ENCODE assay signal across 29 mouse cellular contexts in the genomic region with DNA sequence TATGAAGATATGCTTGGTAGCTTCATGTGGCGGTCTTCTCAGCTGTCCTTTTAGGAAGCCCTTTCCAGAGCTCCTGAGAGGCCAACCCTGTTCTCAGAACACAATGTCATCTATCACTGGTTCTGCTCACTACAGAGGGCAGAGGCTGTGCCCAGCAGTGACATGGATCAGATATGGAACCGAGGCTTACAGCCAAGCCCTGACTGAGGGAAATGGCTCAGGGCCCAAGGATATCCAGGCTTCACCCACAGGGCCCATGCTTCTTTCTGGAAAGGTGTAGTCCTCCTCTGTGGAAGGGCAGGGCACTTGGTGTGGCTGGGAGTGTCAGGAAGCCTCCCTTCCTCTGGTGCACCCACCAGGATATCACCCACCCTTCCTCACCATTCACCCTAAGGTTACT.
DNase-seq lines count a peak whose midpoint lies in the region; ATAC-seq lines count a peak whose summit lies in the region.
"Had no signal": no experiment of that assay in that cellular context is flagged by ENCODE, and none has a peak within 500 bp of the region (broad histone marks: within the 10 kb centered on the region; RNA-seq: fewer than 3 reads in every experiment).

No protein-coding gene starts in this region.

- H3K36me3 ChIP-seq in heart, embryonic 12.5 days, result no peaks in the 10 kb centered on the region
- H3K36me3 ChIP-seq in forebrain, embryonic 15.5 days, result no peaks in the 10 kb centered on the region
- no peaks in the 10 kb centered on the region for H3K36me3 ChIP-seq in liver, embryonic 12.5 days
- H3K36me3 ChIP-seq: embryonic facial prominence, embryonic 13.5 days; G1E; heart, embryonic 13.5 days; hindbrain, embryonic 10.5 days; limb, embryonic 13.5 days; liver, embryonic 13.5 days; midbrain, embryonic 10.5 days; neural tube, embryonic 15.5 days had no signal

- no peak overlapping the region for H3K4me3 ChIP-seq in heart, embryonic 12.5 days
- H3K4me3 ChIP-seq in forebrain, embryonic 15.5 days, result no peak overlapping the region
- H3K4me3 ChIP-seq in liver, embryonic 12.5 days, result no peak overlapping the region
- H3K4me3 ChIP-seq: embryonic facial prominence, embryonic 13.5 days; erythroblast, embryonic 14.5 days; forebrain, embryonic 13.5 days; heart, embryonic 13.5 days; hindbrain, embryonic 10.5 days; limb, embryonic 13.5 days; liver, embryonic 13.5 days; midbrain, embryonic 10.5 days; neural tube, embryonic 15.5 days had no signal

- no peak overlapping the region for H3K9ac ChIP-seq in heart, embryonic 12.5 days
- no peak overlapping the region for H3K9ac ChIP-seq in forebrain, embryonic 15.5 days (replicated peaks)
- no peak overlapping the region for H3K9ac ChIP-seq in liver, embryonic 12.5 days
- H3K9ac ChIP-seq: embryonic facial prominence, embryonic 13.5 days; forebrain, embryonic 13.5 days; heart, embryonic 13.5 days; limb, embryonic 13.5 days; liver, embryonic 13.5 days; neural tube, embryonic 15.5 days had no signal

- H3K27me3 ChIP-seq in heart, embryonic 12.5 days (replicated peaks), result no peaks in the 10 kb centered on the region
- H3K27me3 ChIP-seq in forebrain, embryonic 15.5 days, result no peaks in the 10 kb centered on the region
- H3K27me3 ChIP-seq in liver, embryonic 12.5 days (replicated peaks), result no peaks in the 10 kb centered on the region; the same call in 1 of the 2 replicates
- H3K27me3 ChIP-seq: embryonic facial prominence, embryonic 13.5 days; forebrain, embryonic 13.5 days; limb, embryonic 13.5 days; liver, embryonic 13.5 days; neural tube, embryonic 15.5 days had no signal

- ATAC-seq in heart, embryonic 12.5 days (ENCODE audit: insufficient number of reproducible peaks, low FRiP score), result no peak
- no peak for ATAC-seq in forebrain, embryonic 15.5 days (replicated peaks)
- no peak for ATAC-seq in liver, embryonic 12.5 days
- ATAC-seq: forebrain, embryonic 13.5 days; hindbrain, postnatal 0 days; intestine, embryonic 16.5 days; Patski had no signal

- intact Hi-C loops in heart, postnatal 10 days (cut with DNase I), result no loop called here

- no peak overlapping the region for H3K27ac ChIP-seq in heart, embryonic 12.5 days (ENCODE audit: poor library complexity, severe bottlenecking)
- H3K27ac ChIP-seq in forebrain, embryonic 15.5 days (replicated peaks), result no peak overlapping the region
- no peak overlapping the region for H3K27ac ChIP-seq in liver, embryonic 12.5 days
- H3K27ac ChIP-seq: embryonic facial prominence, embryonic 13.5 days; forebrain, embryonic 13.5 days; heart, embryonic 13.5 days; hindbrain, embryonic 10.5 days; hindbrain, postnatal 0 days; limb, embryonic 13.5 days; liver, embryonic 13.5 days; macrophage; midbrain, embryonic 10.5 days; neural tube, embryonic 15.5 days had no signal

- no peaks in the 10 kb centered on the region for H3K9me3 ChIP-seq in heart, embryonic 12.5 days (replicated peaks)
- no peaks in the 10 kb centered on the region for H3K9me3 ChIP-seq in forebrain, embryonic 15.5 days
- no peaks in the 10 kb centered on the region for H3K9me3 ChIP-seq in liver, embryonic 12.5 days (replicated peaks)
- H3K9me3 ChIP-seq: embryonic facial prominence, embryonic 13.5 days; forebrain, embryonic 13.5 days; G1E; heart, embryonic 13.5 days; hindbrain, embryonic 10.5 days; limb, embryonic 13.5 days; liver, embryonic 13.5 days; midbrain, embryonic 10.5 days; neural tube, embryonic 15.5 days had no signal

- no peaks in the 10 kb centered on the region for H3K4me1 ChIP-seq in heart, embryonic 12.5 days (replicated peaks)
- no peaks in the 10 kb centered on the region for H3K4me1 ChIP-seq in forebrain, embryonic 15.5 days
- H3K4me1 ChIP-seq in liver, embryonic 12.5 days, result no peaks in the 10 kb centered on the region
- H3K4me1 ChIP-seq: forebrain, embryonic 13.5 days; heart, embryonic 13.5 days; liver, embryonic 13.5 days had no signal

- peak; percentile 54 to 72 for DNase-seq in heart, adult 18-20 months
- DNase-seq in adrenal gland, adult 8-10 months, result peak; percentile 33
- peak; percentile 71 for DNase-seq in adrenal gland, postnatal 14 days
- peak; percentile 53 to 69 for DNase-seq in heart, postnatal 10 days
- no peak for DNase-seq in yolk sac, embryonic 10.5 days (ENCODE audit: low spot score)
- DNase-seq: B cell, adult 2 months; cerebellum, adult 2 months; cerebellum, postnatal 36 days; embryo, embryonic 11 days; gastrocnemius, postnatal 14 days; layer of hippocampus, postnatal 36 days; liver, embryonic 13.5 days; lung, adult 2 months had no signal

- no peak overlapping the region for H3K4me2 ChIP-seq in heart, embryonic 12.5 days
- no peak overlapping the region for H3K4me2 ChIP-seq in forebrain, embryonic 15.5 days (replicated peaks)
- no peak overlapping the region for H3K4me2 ChIP-seq in liver, embryonic 12.5 days
- H3K4me2 ChIP-seq: embryonic facial prominence, embryonic 13.5 days; forebrain, embryonic 13.5 days; heart, embryonic 13.5 days; limb, embryonic 13.5 days; liver, embryonic 13.5 days; neural tube, embryonic 15.5 days had no signal

- 63% methylated on average over 2 of the region's 2 CpGs for WGBS in heart, embryonic 12.5 days
- WGBS in forebrain, embryonic 15.5 days, result 84% methylated on average over 2 of the region's 2 CpGs
- 57% methylated on average over 2 of the region's 2 CpGs for WGBS in liver, embryonic 12.5 days (ENCODE audit: insufficient replicate concordance)
